Mouse (Mus musculus) hindlimb bud, embryonic 11.5 days (tissue): ENCODE results near the gene Surf1.

ENCODE experiments used
- DNase-seq: peaks from one replicate; pipeline ENCODE4 v3.0.0-alpha.2; 2012; ENCODE audit warnings: low read depth, low spot score; ENCODE audit errors: extremely low spot score

The Surf1 gene

GRCm38 (mm10) chr2:26915927-26916728, at the start of gene Surf1, which contains the start of gene Surf2:
Gene Surf1, minus strand, starts transcription at chr2:26916530.
Gene Surf2, plus strand, starts transcription at chr2:26916367.
- DNase-seq = no peak

GRCm38 (mm10) chr2:26964724-26965370, 48.5 kb upstream of the Surf1 start:
- no peak for DNase-seq

GRCm38 (mm10) chr2:26963923-26964723, 47.8 kb upstream of the Surf1 start, which contains the start of gene Rexo4:
Gene Rexo4, minus strand, starts transcription at chr2:26964386.
- peak; percentile 94 for DNase-seq

- no peak for DNase-seq
These were observed 44.4 kb upstream of the Surf1 start for GRCm38 (mm10) chr2:26960756-26961155.

GRCm38 (mm10) chr2:26957488-26957859, 41.1 kb upstream of the Surf1 start:
- DNase-seq = no peak

GRCm38 (mm10) chr2:26956811-26957487, 40.6 kb upstream of the Surf1 start:
- no peak for DNase-seq

GRCm38 (mm10) chr2:26954735-26955395, 38.5 kb upstream of the Surf1 start:
- no peak for DNase-seq

GRCm38 (mm10) chr2:26952866-26953265, 36.5 kb upstream of the Surf1 start:
- DNase-seq = no peak

GRCm38 (mm10) chr2:26952193-26952592, 35.9 kb upstream of the Surf1 start:
- DNase-seq = no peak

GRCm38 (mm10) chr2:26951346-26951905, 35.1 kb upstream of the Surf1 start:
- DNase-seq = no peak

- DNase-seq = no peak
These were observed 34.1 kb upstream of the Surf1 start for GRCm38 (mm10) chr2:26950411-26950810.

GRCm38 (mm10) chr2:26943253-26943652, 26.9 kb upstream of the Surf1 start:
- DNase-seq = no peak

GRCm38 (mm10) chr2:26941539-26941938, 25.2 kb upstream of the Surf1 start:
- DNase-seq = no peak

GRCm38 (mm10) chr2:26936425-26936824, 20.1 kb upstream of the Surf1 start:
- no peak for DNase-seq

- DNase-seq = no peak
These were observed 19.0 kb upstream of the Surf1 start for GRCm38 (mm10) chr2:26935286-26935685.

- no peak for DNase-seq
These were observed 17.1 kb upstream of the Surf1 start, which contains the start of the genes Surf4 and Stkld1 for GRCm38 (mm10) chr2:26933304-26934055. Gene Surf4, minus strand, starts transcription at chr2:26933928. Gene Stkld1, plus strand, starts transcription at chr2:26934047.

GRCm38 (mm10) chr2:26932473-26933303, 16.4 kb upstream of the Surf1 start:
- DNase-seq = no peak

GRCm38 (mm10) chr2:26930390-26930789, 14.1 kb upstream of the Surf1 start:
- DNase-seq = no peak
